Mouse (Mus musculus) intestine, postnatal 0 days (tissue): ENCODE results near the gene Stx17. TPM values are rescaled to one million over a fixed set of nuclear protein-coding genes. Genes with fewer than 3 reads are reported as not detected.

Experiments used
- ATAC-seq: fragments of 200-750 bp; cut with Nextera tagmentation; 2 replicates; pipeline ENCODE4 v1.8.0; 2017; ENCODE audit warnings: mild to moderate bottlenecking, moderate TSS enrichment, moderate library complexity
- H3K27ac ChIP-seq: fragments of 300-500 bp; sonication (generic); 2 replicates; pipeline ENCODE4 v1.5.1; 2014; ENCODE audit warnings: mild to moderate bottlenecking, low read depth, low read length, moderate library complexity
- H3K27me3 ChIP-seq: fragments of 300-500 bp; sonication (generic); replicated peaks from 2 replicates; pipeline ENCODE4 v1.6.1; 2014; ENCODE audit warnings: low read length, mixed read lengths; ENCODE audit not compliant: control insufficient read depth, insufficient read depth
- H3K36me3 ChIP-seq: fragments of 300-500 bp; sonication (generic); 2 replicates; pipeline ENCODE4 v1.6.1; 2014; ENCODE audit warnings: mild to moderate bottlenecking, moderate library complexity; ENCODE audit not compliant: control insufficient read depth, insufficient read depth
- H3K4me1 ChIP-seq: fragments of 300-500 bp; sonication (generic); replicated peaks from 2 replicates; pipeline ENCODE4 v1.6.1; 2014; ENCODE audit warnings: antibody characterized with exemption, low read length, mixed read lengths; ENCODE audit not compliant: control insufficient read depth, insufficient read depth
- H3K4me2 ChIP-seq: fragments of 300-500 bp; sonication (generic); replicated peaks from 2 replicates; pipeline ENCODE4 v1.6.1; 2014; ENCODE audit warnings: low read depth, mild to moderate bottlenecking, moderate library complexity
- H3K4me3 ChIP-seq: fragments of 300-500 bp; sonication (generic); 2 replicates; pipeline ENCODE4 v1.5.1; 2014; ENCODE audit warnings: low read depth, low read length
- H3K9ac ChIP-seq: fragments of 300-500 bp; sonication (generic); 2 replicates; pipeline ENCODE4 v1.6.1; 2014; ENCODE audit warnings: mild to moderate bottlenecking, low read depth, low read length
- H3K9me3 ChIP-seq: fragments of 300-500 bp; sonication (generic); 2 replicates; pipeline ENCODE4 v1.6.1; 2016; ENCODE audit warnings: mixed run types; ENCODE audit not compliant: control insufficient read depth
- CTCF ChIP-seq: sonication (generic); IDR thresholded peaks from 2 replicates; pipeline ENCODE4 v1.5.1; 2016; ENCODE audit warnings: low read depth, mild to moderate bottlenecking, control low read depth, antibody characterized with exemption, moderate library complexity
- WGBS: fragments of 180-500 bp; shearing (Covaris S2); extraction: QIAGEN DNeasy Blood & Tissue Kit; methylation state at CpG from one replicate; pipeline ENCODE4 v1.1.7; 2014; 5-methylcytosine and 5-hydroxymethylcytosine counted together
- polyA plus RNA-seq: library from polyadenylated mRNA; unstranded; fragments of >200 nt; fragmentation: Nextera tagmentation; extraction: Ambion mirVana; gene quantifications from 2 replicates; pipeline ENCODE4 v1.2.1, GENCODE M21; 2015

Stx17 gene
- polyA plus RNA-seq, 1 experiment from 2014 or later, result 16.2 TPM

GRCm38 (mm10) chr4:48182115-48182806, 57.5 kb downstream of the Stx17 start:
- Histone ChIP-seq H3K27me3 (no peaks in the 10 kb centered on the region), H3K4me2 (no peak overlapping the region), H3K9me3 (no peaks in the 10 kb centered on the region), H3K36me3 (peaks cover 16% of the 10 kb centered on the region), H3K27ac (no peak overlapping the region), H3K9ac (no peak overlapping the region), H3K4me3 (no peak overlapping the region), H3K4me1 (no peaks in the 10 kb centered on the region)
- TF ChIP-seq CTCF, result no peak
- 92% methylated on average over 8 of the region's 8 CpGs for WGBS
- no peak for ATAC-seq

- Histone ChIP-seq H3K36me3 (peaks cover 22% of the 10 kb centered on the region; the same call in 1 of the 2 replicates), H3K27me3 (no peaks in the 10 kb centered on the region), H3K4me2 (no peak overlapping the region), H3K4me1 (no peaks in the 10 kb centered on the region), H3K9me3 (no peaks in the 10 kb centered on the region), H3K27ac (no peak overlapping the region), H3K4me3 (no peak overlapping the region), H3K9ac (no peak overlapping the region)
- ATAC-seq, result no peak
- TF ChIP-seq CTCF, result peak; percentile 53
- WGBS, result 92% methylated on average over 3 of the region's 3 CpGs
These were observed 73.2 kb downstream of the Stx17 start for GRCm38 (mm10) chr4:48197925-48198324.

- Histone ChIP-seq H3K27me3 (no peaks in the 10 kb centered on the region), H3K4me2 (no peak overlapping the region), H3K36me3 (peaks cover 26% of the 10 kb centered on the region), H3K9me3 (no peaks in the 10 kb centered on the region), H3K4me1 (no peaks in the 10 kb centered on the region), H3K9ac (no peak overlapping the region), H3K4me3 (no peak overlapping the region), H3K27ac (no peak overlapping the region)
- TF ChIP-seq CTCF, result no peak
- 66% methylated on average over 8 of the region's 8 CpGs for WGBS
- ATAC-seq, result no peak
These were observed 73.7 kb downstream of the Stx17 start for GRCm38 (mm10) chr4:48198447-48198846.

- Histone ChIP-seq H3K9me3 (no peaks in the 10 kb centered on the region), H3K9ac (no peak overlapping the region), H3K27ac (no peak overlapping the region), H3K27me3 (no peaks in the 10 kb centered on the region), H3K36me3 (peaks cover 38% of the 10 kb centered on the region), H3K4me2 (no peak overlapping the region), H3K4me1 (no peaks in the 10 kb centered on the region), H3K4me3 (no peak overlapping the region)
- no peak for TF ChIP-seq CTCF
- 93% methylated on average over 4 of the region's 4 CpGs for WGBS
- no peak for ATAC-seq
These were observed 78.8 kb downstream of the Stx17 start for GRCm38 (mm10) chr4:48203564-48203963.

GRCm38 (mm10) chr4:48225173-48225572, 100.5 kb downstream of the Stx17 start:
- H3K4me2 ChIP-seq, result no peak overlapping the region
- H3K9me3 ChIP-seq, result no peaks in the 10 kb centered on the region
- peak; percentile 76 for ATAC-seq
- H3K27ac ChIP-seq, result no peak overlapping the region
- H3K4me1 ChIP-seq, result no peaks in the 10 kb centered on the region; the same call in 1 of the 2 replicates
- 23% methylated on average over 2 of the region's 2 CpGs for WGBS
- no peaks in the 10 kb centered on the region for H3K36me3 ChIP-seq
- no peak overlapping the region for H3K4me3 ChIP-seq
- peak; percentile 96 for TF ChIP-seq CTCF
- no peaks in the 10 kb centered on the region for H3K27me3 ChIP-seq
- no peak overlapping the region for H3K9ac ChIP-seq

- Histone ChIP-seq H3K4me1 (no peaks in the 10 kb centered on the region; the same call in 1 of the 2 replicates), H3K4me3 (no peak overlapping the region), H3K27ac (peak overlapping the region; percentile 4; the same call in 1 of the 2 replicates), H3K27me3 (no peaks in the 10 kb centered on the region), H3K9me3 (no peaks in the 10 kb centered on the region), H3K9ac (no peak overlapping the region), H3K36me3 (no peaks in the 10 kb centered on the region), H3K4me2 (no peak overlapping the region)
- ATAC-seq, result peak; percentile 81
- TF ChIP-seq CTCF, result no peak
- 21% methylated on average over 3 of the region's 3 CpGs for WGBS
These were observed 100.9 kb downstream of the Stx17 start for GRCm38 (mm10) chr4:48225604-48226003.
